In genomic region chr13:41232209-41232608, GRCm38 (mm10) we compare ENCODE assay signal across 20 mouse cellular contexts. TPM values are rescaled to one million over a fixed set of nuclear protein-coding genes. Genes with fewer than 3 reads are reported as not detected.
DNase-seq lines count a peak whose midpoint lies in the region; ATAC-seq and TF ChIP-seq lines count a peak whose summit lies in the region.
"Had no signal": no experiment of that assay in that cellular context is flagged by ENCODE, and none has a peak within 500 bp of the region (broad histone marks: within the 10 kb centered on the region; RNA-seq: fewer than 3 reads in every experiment).

No protein-coding gene starts in this region.

- no peaks in the 10 kb centered on the region for H3K36me3 ChIP-seq in forebrain, embryonic 14.5 days (ENCODE audit: control insufficient read depth, insufficient read depth, low read length)
- H3K36me3 ChIP-seq in forebrain, postnatal 0 days (ENCODE audit: insufficient read depth): no peaks in the 10 kb centered on the region
- H3K36me3 ChIP-seq in E14TG2a.4 (ENCODE audit: insufficient read depth, low read length): no peaks in the 10 kb centered on the region
- H3K36me3 ChIP-seq in intestine, postnatal 0 days (ENCODE audit: control insufficient read depth, insufficient read depth): no peaks in the 10 kb centered on the region
- H3K36me3 ChIP-seq in hindbrain, embryonic 14.5 days (replicated peaks; ENCODE audit: control insufficient read depth, insufficient read depth): no peaks in the 10 kb centered on the region
- H3K36me3 ChIP-seq: embryonic facial prominence, embryonic 12.5 days; heart, embryonic 12.5 days; hindbrain, embryonic 12.5 days; midbrain, embryonic 13.5 days had no signal

- DNase-seq in forebrain, embryonic 14.5 days (ENCODE audit: low spot score): no peak
- no peak for DNase-seq in forebrain, postnatal 0 days
- DNase-seq in kidney, postnatal 25 days: peak; percentile 90 to 93
- no peak for DNase-seq in neural tube, embryonic 10.5 days (ENCODE audit: extremely low spot score, low spot score)
- no peak for DNase-seq in spleen, postnatal 10 days (ENCODE audit: low spot score in 2 of 2)
- DNase-seq in hindbrain, embryonic 14.5 days (ENCODE audit: low spot score): no peak
- DNase-seq: adrenal gland, postnatal 14 days; cerebellum, postnatal 36 days; gastrocnemius, postnatal 25 days; lung, adult 18-20 months; thymus, postnatal 25 days had no signal

- no peaks in the 10 kb centered on the region for H3K9me3 ChIP-seq in forebrain, embryonic 14.5 days (replicated peaks; ENCODE audit: control insufficient read depth, low read length)
- no peaks in the 10 kb centered on the region for H3K9me3 ChIP-seq in forebrain, postnatal 0 days (ENCODE audit: low read length)
- H3K9me3 ChIP-seq in E14TG2a.4 (ENCODE audit: low read length): no peaks in the 10 kb centered on the region
- no peaks in the 10 kb centered on the region for H3K9me3 ChIP-seq in intestine, postnatal 0 days (ENCODE audit: control insufficient read depth)
- H3K9me3 ChIP-seq in hindbrain, embryonic 14.5 days (ENCODE audit: control insufficient read depth, low read length): no peaks in the 10 kb centered on the region
- H3K9me3 ChIP-seq: embryonic facial prominence, embryonic 12.5 days; heart, embryonic 12.5 days; hindbrain, embryonic 12.5 days; midbrain, embryonic 13.5 days had no signal

- no peaks in the 10 kb centered on the region for H3K4me1 ChIP-seq in forebrain, embryonic 14.5 days (ENCODE audit: control insufficient read depth, insufficient read depth, low read length)
- H3K4me1 ChIP-seq in forebrain, postnatal 0 days (ENCODE audit: insufficient read depth): no peaks in the 10 kb centered on the region
- H3K4me1 ChIP-seq in E14TG2a.4 (replicated peaks; ENCODE audit: low read depth, low read length): peaks cover 18% of the 10 kb centered on the region
- no peaks in the 10 kb centered on the region for H3K4me1 ChIP-seq in intestine, postnatal 0 days (replicated peaks; ENCODE audit: control insufficient read depth, insufficient read depth, low read length)
- H3K4me1 ChIP-seq in hindbrain, embryonic 14.5 days (replicated peaks; ENCODE audit: control insufficient read depth, insufficient read depth, low read length): no peaks in the 10 kb centered on the region
- H3K4me1 ChIP-seq: embryonic facial prominence, embryonic 12.5 days; heart, embryonic 12.5 days; hindbrain, embryonic 12.5 days; midbrain, embryonic 13.5 days had no signal

- H3K4me2 ChIP-seq in forebrain, embryonic 14.5 days (ENCODE audit: low read length): no peak overlapping the region
- H3K4me2 ChIP-seq in forebrain, postnatal 0 days (ENCODE audit: low read depth): no peak overlapping the region
- peak overlapping the region; percentile 40 for H3K4me2 ChIP-seq in intestine, postnatal 0 days (replicated peaks; ENCODE audit: low read depth)
- no peak overlapping the region for H3K4me2 ChIP-seq in hindbrain, embryonic 14.5 days (replicated peaks)
- H3K4me2 ChIP-seq: embryonic facial prominence, embryonic 12.5 days; heart, embryonic 12.5 days; hindbrain, embryonic 12.5 days; midbrain, embryonic 13.5 days had no signal

- no peaks in the 10 kb centered on the region for H3K27me3 ChIP-seq in forebrain, embryonic 14.5 days (replicated peaks; ENCODE audit: control insufficient read depth, insufficient read depth, low read length)
- no peaks in the 10 kb centered on the region for H3K27me3 ChIP-seq in forebrain, postnatal 0 days (ENCODE audit: insufficient read depth, low read length)
- H3K27me3 ChIP-seq in E14TG2a.4 (ENCODE audit: insufficient read depth, low read length): peaks cover 39% of the 10 kb centered on the region
- no peaks in the 10 kb centered on the region for H3K27me3 ChIP-seq in intestine, postnatal 0 days (replicated peaks; ENCODE audit: control insufficient read depth, insufficient read depth, low read length)
- H3K27me3 ChIP-seq in hindbrain, embryonic 14.5 days (ENCODE audit: control insufficient read depth, insufficient read depth, low read length): no peaks in the 10 kb centered on the region
- H3K27me3 ChIP-seq: embryonic facial prominence, embryonic 12.5 days; heart, embryonic 12.5 days; hindbrain, embryonic 12.5 days; midbrain, embryonic 13.5 days had no signal

- 92% methylated on average over 15 of the region's 15 CpGs for WGBS in forebrain, embryonic 14.5 days
- 86% methylated on average over 15 of the region's 15 CpGs for WGBS in forebrain, postnatal 0 days
- WGBS in intestine, postnatal 0 days: 57% methylated on average over 15 of the region's 15 CpGs
- WGBS in hindbrain, embryonic 14.5 days: 95% methylated on average over 15 of the region's 15 CpGs

- no peak overlapping the region for H3K4me3 ChIP-seq in forebrain, embryonic 14.5 days (ENCODE audit: low read depth, low read length)
- no peak overlapping the region for H3K4me3 ChIP-seq in forebrain, postnatal 0 days (ENCODE audit: low read depth, low read length)
- peak overlapping the region; percentile 54 for H3K4me3 ChIP-seq in E14TG2a.4 (replicated peaks; ENCODE audit: low read length)
- 0 out of 2 replicates have a peak overlapping the region, but pooled peaks have one; percentile 7 for H3K4me3 ChIP-seq in intestine, postnatal 0 days (ENCODE audit: low read depth, low read length)
- no peak overlapping the region for H3K4me3 ChIP-seq in hindbrain, embryonic 14.5 days (replicated peaks; ENCODE audit: low read length)
- H3K4me3 ChIP-seq: embryonic facial prominence, embryonic 12.5 days; heart, embryonic 12.5 days; hindbrain, embryonic 12.5 days; midbrain, embryonic 13.5 days had no signal

- no peak for TF ChIP-seq CTCF in forebrain, postnatal 0 days (IDR thresholded peaks at IDR 0.05; ENCODE audit: low read depth)
- no peak for TF ChIP-seq CTCF in E14TG2a.4 (conservative IDR thresholded peaks at IDR 0.05; ENCODE audit: low read length)
- no peak for TF ChIP-seq CTCF in intestine, postnatal 0 days (IDR thresholded peaks at IDR 0.05; ENCODE audit: low read depth)

- no peak overlapping the region for H3K27ac ChIP-seq in forebrain, embryonic 14.5 days (ENCODE audit: low read depth, low read length)
- no peak overlapping the region for H3K27ac ChIP-seq in forebrain, postnatal 0 days (ENCODE audit: low read depth, low read length)
- H3K27ac ChIP-seq in intestine, postnatal 0 days (ENCODE audit: low read depth, low read length): no peak overlapping the region
- H3K27ac ChIP-seq in hindbrain, embryonic 14.5 days: no peak overlapping the region
- H3K27ac ChIP-seq: embryonic facial prominence, embryonic 12.5 days; hindbrain, embryonic 12.5 days; macrophage; midbrain, embryonic 13.5 days had no signal

- peak; percentile 42; the same call in 1 of the 2 replicates for ATAC-seq in forebrain, embryonic 14.5 days
- no peak for ATAC-seq in forebrain, postnatal 0 days
- peak; percentile 76 for ATAC-seq in intestine, postnatal 0 days
- ATAC-seq in hindbrain, embryonic 14.5 days (ENCODE audit: low FRiP score): no peak
- ATAC-seq: midbrain, embryonic 13.5 days had no signal

- H3K9ac ChIP-seq in forebrain, embryonic 14.5 days (ENCODE audit: low read length): no peak overlapping the region
- H3K9ac ChIP-seq in forebrain, postnatal 0 days: no peak overlapping the region
- no peak overlapping the region for H3K9ac ChIP-seq in intestine, postnatal 0 days (ENCODE audit: low read depth, low read length)
- H3K9ac ChIP-seq in hindbrain, embryonic 14.5 days: no peak overlapping the region
- H3K9ac ChIP-seq: embryonic facial prominence, embryonic 12.5 days; heart, embryonic 12.5 days; hindbrain, embryonic 12.5 days; midbrain, embryonic 13.5 days had no signal

RNA-seq across cellular contexts. Expression of gene Elovl2, which starts 12.0 kb away (rescaled TPM):
- 41.8 and 45.6 TPM in 2 replicates for polyA plus RNA-seq in forebrain, embryonic 14.5 days (2014; fragmentation: Nextera tagmentation; extraction: Ambion mirVana)
- 24.0 and 30.0 TPM in 2 replicates for total RNA-seq in forebrain, postnatal 0 days (2014; rRNA removed)
- polyA plus RNA-seq in forebrain, postnatal 0 days (2015; fragmentation: Nextera tagmentation; extraction: Ambion mirVana): 24.6 and 31.5 TPM in 2 replicates
- polyA plus RNA-seq in intestine, postnatal 0 days (2015; fragmentation: Nextera tagmentation; extraction: Ambion mirVana): 5.6 and 6.5 TPM in 2 replicates
- polyA plus RNA-seq in hindbrain, embryonic 14.5 days (2014; fragmentation: Nextera tagmentation; extraction: Ambion mirVana): 39.7 and 45.8 TPM in 2 replicates
- total RNA-seq: gastrocnemius, postnatal 25 days had no signal

RNA-seq across cellular contexts. Expression of gene Smim13, which starts 17.4 kb away (rescaled TPM):
- 18.3 and 20.1 TPM in 2 replicates for polyA plus RNA-seq in forebrain, embryonic 14.5 days (2014; fragmentation: Nextera tagmentation; extraction: Ambion mirVana)
- total RNA-seq in forebrain, postnatal 0 days (2014; rRNA removed): 53.2 and 58.1 TPM in 2 replicates
- 21.6 and 28.1 TPM in 2 replicates for polyA plus RNA-seq in forebrain, postnatal 0 days (2015; fragmentation: Nextera tagmentation; extraction: Ambion mirVana)
- 4.8 and 5.3 TPM in 2 replicates for polyA plus RNA-seq in intestine, postnatal 0 days (2015; fragmentation: Nextera tagmentation; extraction: Ambion mirVana)
- polyA plus RNA-seq in hindbrain, embryonic 14.5 days (2014; fragmentation: Nextera tagmentation; extraction: Ambion mirVana): 28.9 and 37.8 TPM in 2 replicates

RNA-seq across cellular contexts. Expression of gene Gm17364, which starts 41.6 kb away (rescaled TPM):
- not detected in 2 replicates for polyA plus RNA-seq in forebrain, embryonic 14.5 days (2014; fragmentation: Nextera tagmentation; extraction: Ambion mirVana)
- total RNA-seq in forebrain, postnatal 0 days (2014; rRNA removed): not detected in 2 replicates
- polyA plus RNA-seq in forebrain, postnatal 0 days (2015; fragmentation: Nextera tagmentation; extraction: Ambion mirVana): not detected in 2 replicates
- polyA plus RNA-seq in intestine, postnatal 0 days (2015; fragmentation: Nextera tagmentation; extraction: Ambion mirVana): not detected in 2 replicates
- polyA plus RNA-seq in hindbrain, embryonic 14.5 days (2014; fragmentation: Nextera tagmentation; extraction: Ambion mirVana): not detected in 2 replicates
- total RNA-seq: adrenal gland, postnatal 14 days; ES-E14; gastrocnemius, postnatal 25 days; left cerebral cortex, postnatal 36 days had no signal
- polyA plus RNA-seq: embryonic facial prominence, embryonic 12.5 days; heart, embryonic 12.5 days; hindbrain, embryonic 12.5 days; macrophage; midbrain, embryonic 13.5 days had no signal

Comparison
In these comparisons a context has a peak if more than half of its experiments do, and no peak if none do; other contexts are left out.
1. ATAC-seq: peak in forebrain, embryonic 14.5 days (single experiment) and intestine, postnatal 0 days (single experiment); none in forebrain, postnatal 0 days (single experiment) and hindbrain, embryonic 14.5 days (single experiment).
2. DNase-seq: peak in kidney, postnatal 25 days (2 of 2); none in forebrain, embryonic 14.5 days (single experiment), forebrain, postnatal 0 days (single experiment), neural tube, embryonic 10.5 days (single experiment), spleen, postnatal 10 days (0 of 2) and hindbrain, embryonic 14.5 days (single experiment).
3. H3K4me3 ChIP-seq: peak in E14TG2a.4 (single experiment) and intestine, postnatal 0 days (single experiment); none in forebrain, embryonic 14.5 days (single experiment), forebrain, postnatal 0 days (single experiment) and hindbrain, embryonic 14.5 days (single experiment).